Mouse (Mus musculus) inflammation-experienced regulatory T-cells, adult 6 months (primary cell): ENCODE measurements around the gene Cacna2d3. TPM values are rescaled to one million over a fixed set of nuclear protein-coding genes. Genes with fewer than 3 reads are reported as not detected.

Source experiments
- ATAC-seq: one replicate; pipeline ENCODE4 v1.8.0; 2017
- polyA plus RNA-seq, 3 experiments: library from polyadenylated mRNA; unstranded; fragments of 100-300 nt; shearing (Covaris generic); gene quantifications; one replicate each; pipeline ENCODE4 v1.2.1; 2017

Gene Cacna2d3
- polyA plus RNA-seq, 3 experiments from 2014 or later = 0.27 TPM; not detected in 2

DNA sequence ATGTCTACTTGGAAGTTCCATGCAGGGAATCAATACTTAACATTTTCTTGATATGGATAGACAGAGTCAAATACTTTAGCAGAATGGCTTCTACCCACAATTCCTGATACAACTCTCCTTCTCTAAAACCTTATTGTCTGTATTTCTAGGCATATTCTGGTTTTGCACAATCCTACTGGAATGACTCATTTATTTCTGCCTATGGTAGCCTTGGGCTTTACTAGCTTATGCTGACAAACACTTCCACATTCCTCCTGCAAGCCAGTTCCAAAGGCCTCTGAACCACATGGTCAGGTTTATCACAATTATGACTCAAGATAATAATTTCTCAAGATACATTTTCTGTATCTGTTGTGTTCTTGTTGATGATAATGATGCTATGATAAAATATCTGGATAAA lies 336.2 kb downstream of the Cacna2d3 start:
- ATAC-seq = no peak

DNA sequence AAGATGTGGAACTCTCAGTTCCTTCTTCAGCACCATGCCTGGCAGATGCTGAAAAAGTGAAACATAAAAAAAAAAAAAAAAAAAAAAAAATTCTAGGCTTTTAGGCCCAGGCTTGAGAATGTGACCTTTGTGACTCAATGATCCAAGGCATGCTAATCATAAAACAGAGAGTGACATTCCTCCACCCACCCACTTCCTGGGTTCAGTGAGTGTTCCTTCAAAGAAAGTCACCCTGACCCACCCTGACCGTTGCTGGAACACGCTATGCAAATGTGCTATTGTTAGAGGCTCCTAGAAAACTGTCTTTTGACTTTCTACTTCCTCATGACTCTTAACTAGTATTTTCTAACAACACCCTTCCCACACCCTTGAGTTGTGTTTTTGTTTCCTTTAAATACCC lies 338.9 kb downstream of the Cacna2d3 start:
- ATAC-seq = no peak

DNA sequence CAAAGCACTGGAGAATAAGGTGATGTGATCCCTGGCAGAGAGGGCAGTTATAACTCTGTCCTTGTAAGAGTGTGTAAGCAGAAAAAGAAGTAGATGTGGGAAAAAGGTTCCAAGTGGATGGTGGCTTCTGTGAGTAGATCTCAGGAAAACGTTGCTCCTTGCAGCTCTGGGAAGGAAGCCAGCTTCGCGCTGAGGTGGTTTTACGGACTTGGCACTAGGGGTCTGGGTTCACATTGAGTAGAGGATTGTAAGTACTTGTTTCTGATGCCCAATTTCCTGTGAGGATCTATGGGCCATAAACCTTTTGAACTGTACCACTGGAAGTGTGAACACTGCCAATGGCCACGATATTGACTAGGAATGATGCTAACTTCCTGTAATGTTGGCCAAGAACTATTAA lies 354.8 kb downstream of the Cacna2d3 start:
- no peak for ATAC-seq

- no peak for ATAC-seq
These were observed 359.2 kb downstream of the Cacna2d3 start for GRCm38 (mm10) chr14:29362448-29362847.

DNA sequence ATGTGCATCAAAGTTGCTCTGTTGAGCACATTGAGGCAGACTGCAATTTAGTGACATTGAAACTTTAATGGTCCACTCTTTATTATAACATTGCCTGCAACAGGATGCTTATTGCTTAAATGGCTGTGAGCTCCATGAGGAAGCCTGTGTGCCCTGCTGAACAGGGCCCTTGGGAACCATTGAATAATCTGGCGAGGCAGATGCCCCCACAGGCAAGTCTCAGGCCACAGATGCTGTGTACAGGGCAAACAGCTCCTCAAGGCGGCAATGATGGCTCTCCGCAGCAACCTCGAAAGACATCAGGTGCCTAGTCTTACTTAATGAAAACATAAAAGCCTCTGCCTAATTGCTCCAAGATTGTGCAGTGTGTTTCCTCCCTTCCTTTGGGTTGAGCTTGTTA lies 371.0 kb downstream of the Cacna2d3 start:
- no peak for ATAC-seq

GRCm38 (mm10) chr14:29341581-29341980 lies 380.1 kb downstream of the Cacna2d3 start:
- no peak for ATAC-seq

DNA sequence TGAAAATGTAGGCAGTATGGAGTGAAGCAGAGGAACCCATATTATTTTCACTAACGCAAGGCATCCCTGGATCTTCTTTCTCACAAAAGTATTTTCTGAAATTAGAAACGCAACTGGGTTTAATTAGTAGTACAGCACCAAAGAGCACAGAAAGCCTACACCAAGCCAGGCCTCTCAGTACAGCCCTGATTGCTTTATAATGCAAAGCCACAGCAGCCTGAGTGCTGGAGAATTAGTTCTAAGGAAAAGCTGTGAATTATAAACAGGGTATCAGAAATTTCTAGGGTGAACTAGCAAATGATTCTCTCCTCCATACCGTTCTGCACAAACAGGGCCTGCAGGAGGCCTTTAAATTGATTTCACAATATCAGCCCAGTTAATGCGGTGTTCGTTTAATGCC lies 380.9 kb downstream of the Cacna2d3 start:
- no peak for ATAC-seq

GRCm38 (mm10) chr14:29334897-29335296 lies 386.8 kb downstream of the Cacna2d3 start:
- no peak for ATAC-seq

- ATAC-seq = no peak
These were observed 387.4 kb downstream of the Cacna2d3 start for GRCm38 (mm10) chr14:29334216-29334615.

- ATAC-seq = no peak
These were observed 397.3 kb downstream of the Cacna2d3 start for GRCm38 (mm10) chr14:29324430-29324782.

- ATAC-seq = no peak
These were observed 397.8 kb downstream of the Cacna2d3 start for GRCm38 (mm10) chr14:29323718-29324429.

- ATAC-seq = no peak
These were observed 408.2 kb downstream of the Cacna2d3 start for GRCm38 (mm10) chr14:29313431-29313830.

DNA sequence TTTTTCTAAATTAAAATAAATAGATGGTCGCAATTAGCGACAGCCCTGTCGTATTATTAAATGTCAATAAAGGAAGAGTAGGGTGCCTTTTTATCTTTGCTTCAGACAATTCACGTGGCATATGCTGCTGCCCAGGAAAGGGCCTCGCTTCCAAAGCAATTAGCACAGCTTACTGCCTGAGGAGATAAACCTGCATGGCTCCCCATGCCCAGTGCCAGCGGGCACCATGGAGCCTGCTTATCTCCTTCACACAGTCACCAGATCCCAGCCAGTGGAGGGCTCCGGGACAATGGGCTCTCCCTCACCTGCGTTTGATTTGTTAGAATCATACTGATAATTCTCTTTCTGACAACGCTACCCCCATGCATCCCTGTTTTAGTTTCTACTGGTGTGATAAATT lies 416.0 kb downstream of the Cacna2d3 start:
- no peak for ATAC-seq

DNA sequence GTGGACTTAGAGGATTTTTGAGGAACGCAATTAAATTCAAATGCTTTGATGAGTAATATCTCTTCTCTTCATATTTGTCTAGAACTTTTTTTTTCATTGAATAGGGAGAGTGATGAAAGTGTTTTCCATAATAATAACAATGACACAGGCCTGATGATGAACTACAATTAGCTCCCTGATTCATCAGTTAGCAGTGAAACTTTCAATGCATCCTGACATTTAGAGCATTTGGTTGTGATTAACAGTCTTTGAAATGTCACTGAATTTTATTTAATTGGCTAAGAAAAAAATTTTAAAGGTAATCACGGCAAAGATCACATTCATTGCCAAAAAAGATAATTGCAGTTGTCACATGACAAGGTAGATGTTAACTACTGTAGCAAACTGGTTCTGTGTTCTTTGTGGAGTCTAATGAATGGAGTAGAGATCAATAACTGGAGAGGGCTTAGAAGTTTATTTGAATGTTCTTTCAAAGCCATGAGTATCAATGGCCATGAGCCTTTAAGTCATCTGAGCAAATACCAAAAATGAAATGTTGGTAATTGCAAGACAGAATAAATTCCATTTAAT lies 425.4 kb downstream of the Cacna2d3 start:
- no peak for ATAC-seq

DNA sequence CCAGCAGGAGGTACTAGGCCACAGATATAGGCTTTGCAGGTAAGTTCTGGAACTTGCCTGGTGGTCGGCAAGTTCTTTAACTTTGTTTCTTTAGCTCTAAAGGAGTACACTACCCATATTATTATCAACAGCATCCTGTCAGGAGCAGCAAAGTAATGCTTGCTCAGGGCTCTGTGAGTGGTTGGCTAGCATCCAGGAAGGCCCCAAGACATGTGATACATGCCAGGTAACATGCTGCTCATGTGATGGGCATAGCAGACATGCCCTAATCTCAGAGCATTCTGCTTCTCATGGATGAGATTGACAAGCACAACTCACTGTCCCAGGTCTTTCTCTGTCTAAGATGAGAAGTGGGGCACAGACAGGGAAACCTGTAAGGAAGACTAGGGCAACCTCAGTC lies 442.8 kb downstream of the Cacna2d3 start:
- ATAC-seq = no peak

DNA sequence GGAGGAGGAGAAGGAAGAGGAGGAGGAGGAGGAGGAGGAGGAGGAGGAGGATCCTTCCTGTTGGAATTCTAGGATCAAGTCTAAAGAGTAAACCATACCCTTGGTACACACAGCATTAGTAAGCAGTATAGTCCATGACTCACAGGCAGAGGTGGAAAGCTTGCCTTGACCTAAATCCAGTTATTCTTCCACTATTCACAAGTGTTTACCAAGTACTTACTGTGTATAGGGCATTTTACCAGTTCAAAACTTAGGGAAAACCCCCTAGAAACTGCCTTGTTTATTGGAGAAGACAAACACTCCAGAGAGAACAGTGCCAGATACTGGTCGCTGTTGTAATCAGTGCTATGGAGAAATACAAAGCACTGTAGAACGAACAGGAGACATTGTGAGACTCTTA lies 443.3 kb downstream of the Cacna2d3 start:
- ATAC-seq = no peak

- ATAC-seq = no peak
These were observed 444.0 kb downstream of the Cacna2d3 start for GRCm38 (mm10) chr14:29277701-29278100.

- no peak for ATAC-seq
These were observed 447.8 kb downstream of the Cacna2d3 start for GRCm38 (mm10) chr14:29273890-29274289.

GRCm38 (mm10) chr14:29270541-29270940 lies 451.1 kb downstream of the Cacna2d3 start:
- ATAC-seq = no peak

DNA sequence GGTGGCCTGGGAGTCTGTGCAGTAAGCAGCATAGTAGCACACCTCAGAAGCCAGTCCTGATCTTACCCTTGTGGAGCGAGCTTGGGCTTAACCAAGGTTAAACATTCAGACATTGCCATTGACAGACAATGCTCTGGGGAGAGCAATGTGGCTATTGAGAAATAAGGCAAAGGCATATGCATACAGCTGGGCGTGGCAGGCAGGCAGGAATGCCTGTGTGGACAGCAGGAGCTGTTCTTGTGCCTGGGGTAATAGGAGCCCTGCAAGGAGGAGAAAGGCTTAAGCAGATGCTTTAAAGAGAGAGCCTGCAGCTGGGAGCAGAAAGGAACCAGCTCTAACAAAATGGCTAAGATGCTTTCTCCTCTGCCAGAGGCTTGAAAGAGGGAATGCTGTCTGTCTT lies 451.8 kb downstream of the Cacna2d3 start:
- no peak for ATAC-seq

DNA sequence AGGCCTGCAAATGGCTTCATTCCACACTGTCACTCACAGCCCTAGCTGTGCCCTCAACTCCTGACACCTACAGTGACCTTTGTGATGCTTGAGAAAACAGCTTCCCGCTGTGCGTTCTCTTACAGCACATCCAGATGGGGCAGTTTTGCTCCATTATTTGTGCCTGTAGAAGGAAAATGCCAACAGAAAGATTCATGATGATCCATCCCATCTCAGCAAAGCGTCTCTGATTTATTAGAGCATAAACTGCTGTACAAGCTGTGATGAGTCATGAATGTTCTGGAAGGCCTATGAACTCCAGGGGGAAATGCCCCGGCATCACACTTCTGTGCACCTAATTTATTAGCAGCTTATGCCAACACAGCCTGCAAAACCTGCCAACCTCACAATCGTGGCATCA lies 453.1 kb downstream of the Cacna2d3 start:
- ATAC-seq = no peak

- no peak for ATAC-seq
These were observed 454.3 kb downstream of the Cacna2d3 start for GRCm38 (mm10) chr14:29267233-29267874.

GRCm38 (mm10) chr14:29260621-29261020 lies 461.0 kb downstream of the Cacna2d3 start:
- ATAC-seq = no peak

- ATAC-seq = no peak
These were observed 478.1 kb downstream of the Cacna2d3 start for GRCm38 (mm10) chr14:29243516-29243915.
